8 mouse cellular contexts compared by ENCODE assay signal in genomic region chr8:54723976-54724667, GRCm38 (mm10).
A peak's percentile ranks its signal among the peaks of the same experiment; 100 is the strongest.
DNase-seq lines count a peak whose midpoint lies in the region; ATAC-seq and TF ChIP-seq lines count a peak whose summit lies in the region.

No protein-coding gene starts in this region.

- H3K9ac ChIP-seq in ES-Bruce4 (ENCODE audit: low read depth, poor library complexity, severe bottlenecking): no peak overlapping the region
- H3K9ac ChIP-seq in liver, embryonic 16.5 days (ENCODE audit: low read depth, low read length): no peak overlapping the region
- H3K9ac ChIP-seq in neural tube, embryonic 14.5 days (replicated peaks; ENCODE audit: low read depth, low read length): peak overlapping the region; percentile 47; the same call in 1 of the 2 replicates

- 2% methylated on average over 23 of the region's 23 CpGs for WGBS in liver, embryonic 16.5 days (ENCODE audit: insufficient replicate concordance)
- WGBS in neural tube, embryonic 14.5 days: 2% methylated on average over 23 of the region's 23 CpGs

- ATAC-seq in frontal cortex, adult (ENCODE audit: low TSS enrichment): peak; percentile 99
- peak; percentile 82 for ATAC-seq in liver, embryonic 16.5 days (ENCODE audit: low read depth)
- peak; percentile 100 for ATAC-seq in neural tube, embryonic 14.5 days (ENCODE audit: low read depth)

- peak; percentile 97 for DNase-seq in cerebellum, adult 9-10 months
- DNase-seq in heart, postnatal 4 days: peak; percentile 84
- peak; percentile 94 to 97 for DNase-seq in layer of hippocampus, adult 18-20 months (ENCODE audit: low spot score in 2 of 2)
- DNase-seq in testis, postnatal 14 days (ENCODE audit: low spot score): peak; percentile 90

- TF ChIP-seq EP300 in ES-Bruce4 (IDR thresholded peaks at IDR 0.05; ENCODE audit: insufficient read depth, low read depth, low read length): no peak

- H3K27me3 ChIP-seq in ES-Bruce4 (ENCODE audit: control insufficient read depth, insufficient read depth, low read length, poor library complexity, severe bottlenecking): no peaks in the 10 kb centered on the region
- no peaks in the 10 kb centered on the region for H3K27me3 ChIP-seq in liver, embryonic 16.5 days (ENCODE audit: control insufficient read depth, insufficient read depth, low read depth, low read length)
- no peaks in the 10 kb centered on the region for H3K27me3 ChIP-seq in neural tube, embryonic 14.5 days (ENCODE audit: control insufficient read depth, insufficient read depth, low read length)

- TF ChIP-seq CTCF in ES-Bruce4 (IDR thresholded peaks at IDR 0.05; ENCODE audit: low read depth, low read length): no peak

- H3K4me3 ChIP-seq in ES-Bruce4 (ENCODE audit: low read depth, low read length): peak overlapping the region; percentile 42
- H3K4me3 ChIP-seq in liver, embryonic 16.5 days (ENCODE audit: low read depth, low read length): peak overlapping the region; percentile 8; the same call in 1 of the 2 replicates
- H3K4me3 ChIP-seq in neural tube, embryonic 14.5 days (ENCODE audit: low read depth, low read length): peak overlapping the region; percentile 57

- H3K4me2 ChIP-seq in liver, embryonic 16.5 days (ENCODE audit: low read depth, low read length): peak overlapping the region; percentile 41
- H3K4me2 ChIP-seq in neural tube, embryonic 14.5 days (ENCODE audit: low read depth, low read length): peak overlapping the region; percentile 60

- H3K9me3 ChIP-seq in ES-Bruce4 (replicated peaks; ENCODE audit: control insufficient read depth, insufficient read depth, low read length, poor library complexity, severe bottlenecking): no peaks in the 10 kb centered on the region
- no peaks in the 10 kb centered on the region for H3K9me3 ChIP-seq in liver, embryonic 16.5 days (replicated peaks; ENCODE audit: control insufficient read depth, low read length)
- no peaks in the 10 kb centered on the region for H3K9me3 ChIP-seq in neural tube, embryonic 14.5 days (ENCODE audit: control insufficient read depth, low read length)

- no peaks in the 10 kb centered on the region for H3K36me3 ChIP-seq in ES-Bruce4 (ENCODE audit: control insufficient read depth, insufficient read depth, low read length, poor library complexity, severe bottlenecking)
- H3K36me3 ChIP-seq in liver, embryonic 16.5 days (ENCODE audit: control insufficient read depth, insufficient read depth): no peaks in the 10 kb centered on the region
- H3K36me3 ChIP-seq in neural tube, embryonic 14.5 days (ENCODE audit: control insufficient read depth, insufficient read depth, low read length): no peaks in the 10 kb centered on the region

- no peak for TF ChIP-seq POLR2A in ES-Bruce4 (IDR thresholded peaks at IDR 0.05; ENCODE audit: insufficient read depth, low read length)

- no peaks in the 10 kb centered on the region for H3K4me1 ChIP-seq in ES-Bruce4 (ENCODE audit: control insufficient read depth, insufficient read depth, low read length)
- H3K4me1 ChIP-seq in liver, embryonic 16.5 days (ENCODE audit: control insufficient read depth, low read depth, low read length): no peaks in the 10 kb centered on the region
- H3K4me1 ChIP-seq in neural tube, embryonic 14.5 days (ENCODE audit: control insufficient read depth, insufficient read depth, low read length): peaks cover 4% of the 10 kb centered on the region; the same call in 1 of the 2 replicates

- H3K27ac ChIP-seq in ES-Bruce4 (ENCODE audit: insufficient read depth, low read length): no peak overlapping the region
- no peak overlapping the region for H3K27ac ChIP-seq in liver, embryonic 16.5 days (ENCODE audit: low read length)
- H3K27ac ChIP-seq in neural tube, embryonic 14.5 days (ENCODE audit: low read depth, low read length): no peak overlapping the region; the same call in 1 of the 2 replicates
